Mouse (Mus musculus): ENCODE measurements at regions not wholly inside any gene's neighbourhood (a gene's known extent, or its start where the extent isn't known, plus 50 kb on each side); places are given as distances from the start of the nearest gene placed in this dataset.

DNA sequence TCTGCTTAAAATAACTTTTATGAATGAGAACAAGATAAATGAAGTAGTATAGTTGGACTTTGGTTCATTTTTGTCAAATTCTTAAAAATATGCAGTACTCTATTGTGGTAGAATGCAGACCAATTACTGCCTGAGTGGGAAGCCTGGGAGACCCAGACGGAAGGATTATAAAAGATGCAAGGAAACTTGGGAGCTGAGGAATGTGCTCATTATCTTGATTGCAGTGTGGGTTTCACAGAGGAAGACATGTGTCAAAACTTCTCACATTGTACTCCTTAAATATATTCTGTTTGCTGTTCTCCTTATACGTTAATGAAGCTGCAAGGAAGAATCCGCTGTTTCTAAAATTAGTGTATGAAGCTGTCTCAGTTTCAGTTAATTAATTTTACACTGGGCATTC lies 244.3 kb downstream of the Kif2b start:
- 73% methylated on average over 3 of the region's 3 CpGs for WGBS (ENCODE audit: insufficient replicate concordance)
- Histone ChIP-seq H3K4me3 (ENCODE audit: insufficient read depth in 1 of 2, low read depth in 2 of 2, low read length in 2 of 2) (no peak overlapping the region), H3K9me3 (ENCODE audit: control insufficient read depth, low read length) (no peaks in the 10 kb centered on the region), H3K4me1 (replicated peaks; ENCODE audit: control insufficient read depth in 2 of 2, insufficient read depth in 2 of 2, low read length in 1 of 2) (no peaks in the 10 kb centered on the region), H3K9ac (replicated peaks) (no peak overlapping the region), H3K27ac (no peak overlapping the region), H3K4me2 (ENCODE audit: low read depth) (no peak overlapping the region), H3K27me3 (ENCODE audit: control insufficient read depth, insufficient read depth, low read length) (no peaks in the 10 kb centered on the region), H3K36me3 (replicated peaks; ENCODE audit: control insufficient read depth, insufficient read depth, low read depth) (no peaks in the 10 kb centered on the region)
- ATAC-seq (ENCODE audit: insufficient read depth): no peak
- TF ChIP-seq EP300 (IDR thresholded peaks at IDR 0.05; ENCODE audit: low read depth): no peak
- TF ChIP-seq CTCF (IDR thresholded peaks at IDR 0.05; ENCODE audit: low read depth): no peak
- no peak for DNase-seq (ENCODE audit: low read depth in 3 of 3, low spot score in 3 of 3)

DNA sequence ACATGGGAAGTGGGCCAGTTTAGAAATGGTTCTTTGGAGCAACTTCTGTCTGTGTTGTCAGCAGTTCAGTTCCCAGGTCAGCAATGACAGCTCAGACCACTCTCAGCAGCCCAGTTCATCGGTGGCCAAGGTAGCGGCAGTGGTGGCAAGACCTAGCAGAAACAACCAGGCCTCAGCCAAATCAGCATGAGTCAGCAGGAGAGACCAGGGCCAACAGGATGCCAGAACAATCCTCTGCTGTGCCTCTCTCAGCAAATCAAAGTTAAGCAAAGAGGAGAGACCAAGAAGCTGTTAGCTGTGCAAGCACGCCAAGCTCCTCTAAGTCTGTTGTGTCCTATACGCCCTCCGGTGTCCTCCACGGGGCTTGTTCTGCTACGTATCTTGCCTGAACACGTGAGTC lies 249.8 kb downstream of the Kif2b start:
- Histone ChIP-seq H3K27me3 (ENCODE audit: control insufficient read depth, insufficient read depth, low read length) (no peaks in the 10 kb centered on the region), H3K4me2 (ENCODE audit: low read depth) (no peak overlapping the region), H3K4me1 (replicated peaks; ENCODE audit: control insufficient read depth in 2 of 2, insufficient read depth in 2 of 2, low read length in 1 of 2) (no peaks in the 10 kb centered on the region), H3K36me3 (replicated peaks; ENCODE audit: control insufficient read depth, insufficient read depth, low read depth) (no peaks in the 10 kb centered on the region), H3K9me3 (ENCODE audit: control insufficient read depth, low read length) (no peaks in the 10 kb centered on the region), H3K27ac (no peak overlapping the region), H3K4me3 (ENCODE audit: insufficient read depth in 1 of 2, low read depth in 2 of 2, low read length in 2 of 2) (no peak overlapping the region), H3K9ac (replicated peaks) (no peak overlapping the region)
- WGBS (ENCODE audit: insufficient replicate concordance): 70% methylated on average over 8 of the region's 8 CpGs
- TF ChIP-seq CTCF (IDR thresholded peaks at IDR 0.05; ENCODE audit: low read depth) (no peak), EP300 (IDR thresholded peaks at IDR 0.05; ENCODE audit: low read depth) (no peak)
- no peak for ATAC-seq (ENCODE audit: insufficient read depth)
- no peak for DNase-seq (ENCODE audit: low read depth in 3 of 3, low spot score in 3 of 3)

DNA sequence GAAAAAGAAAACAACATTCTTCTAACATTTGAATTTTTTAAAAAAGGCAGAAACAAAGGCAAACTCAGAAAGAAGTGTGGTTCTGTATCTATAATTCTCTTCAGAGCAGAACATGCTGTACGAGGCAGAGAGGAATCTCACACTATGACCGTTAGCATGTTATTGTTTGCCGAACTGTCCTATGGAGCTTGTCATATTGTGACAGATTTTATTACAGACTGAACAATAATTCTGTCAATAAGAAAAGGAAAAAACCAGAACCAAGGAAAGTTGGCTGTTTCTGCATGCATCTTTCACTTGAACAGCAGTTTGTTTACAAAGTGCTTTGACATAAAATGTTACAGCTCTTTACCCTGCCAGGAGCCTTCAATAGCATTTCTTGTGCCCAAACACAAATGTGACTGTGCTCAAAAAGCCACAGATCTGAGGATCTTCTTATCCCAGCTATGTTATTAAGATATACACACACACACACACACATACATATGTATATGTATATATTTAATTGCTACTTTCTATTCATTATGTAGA lies 267.1 kb downstream of the Kif2b start:
- Histone ChIP-seq H3K9ac (replicated peaks) (no peak overlapping the region), H3K27ac (no peak overlapping the region), H3K36me3 (replicated peaks; ENCODE audit: control insufficient read depth, insufficient read depth, low read depth) (no peaks in the 10 kb centered on the region), H3K4me2 (ENCODE audit: low read depth) (no peak overlapping the region), H3K27me3 (ENCODE audit: control insufficient read depth, insufficient read depth, low read length) (no peaks in the 10 kb centered on the region), H3K9me3 (ENCODE audit: control insufficient read depth, low read length) (no peaks in the 10 kb centered on the region), H3K4me1 (replicated peaks; ENCODE audit: control insufficient read depth in 2 of 2, insufficient read depth in 2 of 2, low read length in 1 of 2) (no peaks in the 10 kb centered on the region), H3K4me3 (ENCODE audit: insufficient read depth in 1 of 2, low read depth in 2 of 2, low read length in 2 of 2) (no peak overlapping the region)
- no peak for ATAC-seq (ENCODE audit: insufficient read depth)
- no peak for DNase-seq (ENCODE audit: low read depth in 3 of 3, low spot score in 3 of 3)
- 59% methylated on average over 3 of the region's 3 CpGs for WGBS (ENCODE audit: insufficient replicate concordance)
- TF ChIP-seq EP300 (IDR thresholded peaks at IDR 0.05; ENCODE audit: low read depth): no peak
- no peak for TF ChIP-seq CTCF (IDR thresholded peaks at IDR 0.05; ENCODE audit: low read depth)

DNA sequence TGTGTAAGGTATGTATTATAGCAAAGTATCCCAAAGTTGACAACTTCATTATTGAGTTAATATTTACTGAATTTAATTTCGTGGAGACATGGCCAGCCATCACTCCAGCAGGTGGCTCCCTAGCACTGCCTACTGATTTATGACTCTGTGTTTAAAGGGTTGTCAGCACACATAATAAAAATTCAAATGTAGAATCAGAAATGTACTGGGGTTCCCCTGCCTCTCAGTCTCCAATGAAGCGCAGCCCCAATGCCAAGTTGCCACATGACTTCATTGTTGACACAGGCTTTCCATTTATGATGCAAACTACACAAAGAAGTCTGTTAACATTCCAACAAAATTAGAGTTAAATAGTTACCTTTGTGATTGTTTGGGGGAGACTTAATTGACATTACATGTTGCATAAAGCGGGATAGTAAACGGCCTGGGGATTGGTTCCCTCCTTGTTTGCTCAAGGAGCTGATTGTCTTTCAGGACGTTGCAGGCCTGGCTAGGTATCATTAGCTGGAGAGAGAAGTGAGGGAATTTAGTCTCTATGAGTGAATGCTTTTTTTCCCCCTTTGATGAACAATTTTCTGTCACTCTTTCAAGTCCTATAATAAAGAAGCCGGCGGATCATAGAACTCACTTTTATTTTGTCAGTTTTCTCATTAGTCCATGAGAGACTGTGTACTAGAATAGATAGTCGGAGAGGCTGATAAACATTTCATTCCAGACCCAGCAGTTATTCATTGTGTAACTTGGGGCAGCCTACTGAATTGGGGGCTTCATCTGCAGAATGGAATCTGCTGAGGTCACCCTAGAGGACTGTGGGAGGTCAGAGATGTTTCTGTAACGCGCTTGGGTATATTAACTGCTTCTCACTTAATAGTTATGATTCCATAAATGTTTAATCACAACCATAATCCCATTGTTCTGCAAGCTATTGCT lies 287.9 kb downstream of the Kif2b start:
- Histone ChIP-seq H3K36me3 (replicated peaks; ENCODE audit: control insufficient read depth, insufficient read depth, low read depth) (no peaks in the 10 kb centered on the region), H3K4me1 (replicated peaks; ENCODE audit: control insufficient read depth in 2 of 2, insufficient read depth in 2 of 2, low read length in 1 of 2) (no peaks in the 10 kb centered on the region), H3K4me3 (ENCODE audit: insufficient read depth in 1 of 2, low read depth in 2 of 2, low read length in 2 of 2) (no peak overlapping the region), H3K27ac (no peak overlapping the region), H3K9ac (replicated peaks) (no peak overlapping the region), H3K4me2 (ENCODE audit: low read depth) (no peak overlapping the region), H3K9me3 (ENCODE audit: control insufficient read depth, low read length) (no peaks in the 10 kb centered on the region), H3K27me3 (ENCODE audit: control insufficient read depth, insufficient read depth, low read length) (no peaks in the 10 kb centered on the region)
- no peak for DNase-seq (ENCODE audit: low read depth in 3 of 3, low spot score in 3 of 3)
- WGBS (ENCODE audit: insufficient replicate concordance): 56% methylated on average over 10 of the region's 10 CpGs
- no peak for ATAC-seq (ENCODE audit: insufficient read depth)
- TF ChIP-seq EP300 (IDR thresholded peaks at IDR 0.05; ENCODE audit: low read depth) (no peak), CTCF (IDR thresholded peaks at IDR 0.05; ENCODE audit: low read depth) (0 out of 2 replicates have a peak, but pooled peaks have one; percentile 2)

DNA sequence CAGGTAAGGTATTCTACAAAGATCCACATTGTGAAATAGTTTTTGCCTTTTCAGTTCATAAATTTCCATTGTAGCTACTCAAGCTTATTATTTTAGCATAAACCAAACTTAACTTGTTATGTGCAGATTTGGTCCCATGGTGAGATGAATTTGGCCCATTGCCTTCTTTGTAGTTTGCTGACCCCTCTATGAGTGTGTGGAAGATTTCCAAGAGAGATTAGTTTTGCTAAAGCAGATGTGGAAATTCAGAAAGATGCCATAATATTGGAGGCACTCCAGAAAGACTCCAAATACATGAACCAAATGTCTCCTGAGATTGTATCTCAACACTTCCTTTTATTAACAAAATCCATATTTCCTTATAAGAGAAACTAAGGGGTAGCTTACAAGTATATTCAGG lies 291.0 kb downstream of the Kif2b start:
- Histone ChIP-seq H3K4me3 (ENCODE audit: insufficient read depth in 1 of 2, low read depth in 2 of 2, low read length in 2 of 2) (no peak overlapping the region), H3K27ac (no peak overlapping the region), H3K4me2 (ENCODE audit: low read depth) (no peak overlapping the region), H3K9me3 (ENCODE audit: control insufficient read depth, low read length) (no peaks in the 10 kb centered on the region), H3K27me3 (ENCODE audit: control insufficient read depth, insufficient read depth, low read length) (no peaks in the 10 kb centered on the region), H3K9ac (replicated peaks) (no peak overlapping the region), H3K4me1 (replicated peaks; ENCODE audit: control insufficient read depth in 2 of 2, insufficient read depth in 2 of 2, low read length in 1 of 2) (no peaks in the 10 kb centered on the region), H3K36me3 (replicated peaks; ENCODE audit: control insufficient read depth, insufficient read depth, low read depth) (no peaks in the 10 kb centered on the region)
- no peak for ATAC-seq (ENCODE audit: insufficient read depth)
- no peak for TF ChIP-seq EP300 (IDR thresholded peaks at IDR 0.05; ENCODE audit: low read depth)
- no peak for TF ChIP-seq CTCF (IDR thresholded peaks at IDR 0.05; ENCODE audit: low read depth)
- no peak for DNase-seq (ENCODE audit: low read depth in 3 of 3, low spot score in 3 of 3)
